Mouse (Mus musculus) cerebellum, adult 2 months (tissue): ENCODE measurements around the gene Cdk5. TPM values are rescaled to one million over a fixed set of nuclear protein-coding genes. Genes with fewer than 3 reads are reported as not detected.
A peak's percentile ranks its signal among the peaks of the same experiment; 100 is the strongest.

Experiments used
- DNase-seq, 2 experiments: peaks; one replicate each; pipeline ENCODE4 v3.0.0; 2021
- H3K27ac ChIP-seq: fragments of 200-500 bp; 2 replicates; pipeline ENCODE4 v1.5.1; 2012; ENCODE audit warnings: low read length, control low read depth, inconsistent platforms; ENCODE audit not compliant: insufficient read depth
- H3K27me3 ChIP-seq: fragments of 200-500 bp; 2 replicates; pipeline ENCODE4 v1.6.1; 2012; ENCODE audit warnings: inconsistent platforms, mild to moderate bottlenecking, low read length, moderate library complexity; ENCODE audit not compliant: control insufficient read depth, insufficient read depth
- H3K4me1 ChIP-seq: fragments of 200-500 bp; 2 replicates; pipeline ENCODE4 v1.6.1; 2011; ENCODE audit warnings: low read length; ENCODE audit not compliant: control insufficient read depth, insufficient read depth
- H3K4me3 ChIP-seq: fragments of 200-500 bp; replicated peaks from 2 replicates; pipeline ENCODE3; 2011; ENCODE audit warnings: mild to moderate bottlenecking, low read depth, low read length, control low read depth; ENCODE audit not compliant: insufficient read depth
- CTCF ChIP-seq: fragments of 200-500 bp; IDR thresholded peaks from 2 replicates; pipeline ENCODE4 v1.5.1; 2011; ENCODE audit warnings: low read depth, mild to moderate bottlenecking, control low read depth, low read length, moderate library complexity, borderline replicate concordance; ENCODE audit not compliant: insufficient read depth
- POLR2A ChIP-seq: fragments of 200-500 bp; IDR thresholded peaks from 2 replicates; pipeline ENCODE4 v1.6.1; 2011; ENCODE audit warnings: low read length, control low read depth, borderline replicate concordance; ENCODE audit not compliant: insufficient read depth
- WGBS: fragments of 180-500 bp; shearing (Covaris S2); methylation state at CpG from one replicate; pipeline ENCODE4 v1.1.7; 2018; 5-methylcytosine and 5-hydroxymethylcytosine counted together
- polyA plus RNA-seq: library from polyadenylated mRNA; depleted of rRNA; stranded (reverse); fragments of >200 nt; gene quantifications from 2 replicates; pipeline ENCODE4 v1.2.3, GENCODE M21; 2012

Cdk5 gene
- polyA plus RNA-seq, 1 experiment: 221 TPM

DNA sequence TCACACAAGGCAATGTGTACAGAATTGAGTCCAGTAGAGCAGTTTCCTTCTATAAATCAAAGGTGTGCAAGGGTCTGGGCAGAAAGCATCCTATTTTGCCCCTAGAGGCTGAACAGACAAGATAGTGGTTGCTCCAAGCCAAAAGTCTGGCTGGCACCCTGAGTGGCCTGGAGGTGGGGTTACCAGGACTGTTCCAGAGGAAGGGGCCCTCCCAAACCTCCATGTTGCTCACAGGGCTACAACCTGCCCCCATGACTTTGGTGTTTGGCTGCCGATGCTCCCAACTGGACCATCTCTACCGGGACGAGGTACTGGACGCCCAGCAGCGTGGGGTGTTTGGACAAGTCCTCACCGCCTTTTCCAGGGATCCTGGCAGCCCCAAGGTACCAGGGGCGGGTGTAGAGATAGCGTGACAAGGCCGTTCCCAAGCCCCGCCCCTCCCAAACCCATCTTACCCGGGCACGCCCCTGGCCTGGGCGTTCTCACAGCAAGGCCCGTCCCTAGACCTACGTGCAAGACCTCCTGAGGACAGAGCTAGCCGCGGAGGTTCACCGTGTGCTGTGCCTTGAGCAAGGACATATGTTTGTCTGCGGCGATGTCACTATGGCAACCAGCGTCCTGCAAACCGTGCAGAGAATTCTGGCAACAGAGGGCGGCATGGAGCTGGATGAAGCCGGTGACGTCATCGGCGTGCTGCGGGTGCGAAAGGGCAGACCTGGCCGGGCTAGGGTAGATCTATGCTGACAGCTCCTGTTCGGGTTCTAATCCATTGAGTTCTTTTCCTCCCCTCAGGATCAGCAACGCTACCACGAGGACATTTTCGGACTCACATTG, 40.1 kb downstream of the Cdk5 start:
- peaks cover 12% of the 10 kb centered on the region for H3K4me1 ChIP-seq
- H3K27ac ChIP-seq: peak overlapping the region; percentile 69
- no peaks in the 10 kb centered on the region for H3K27me3 ChIP-seq
- peak; percentile 97 to 98 for DNase-seq
- H3K4me3 ChIP-seq: peak overlapping the region; percentile 79
- under 1% methylated on average over 34 of the region's 34 CpGs for WGBS
- TF ChIP-seq POLR2A (peak; percentile 79; the same call in 1 of the 2 replicates), CTCF (peak; percentile 48; the same call in 1 of the 2 replicates)

DNA sequence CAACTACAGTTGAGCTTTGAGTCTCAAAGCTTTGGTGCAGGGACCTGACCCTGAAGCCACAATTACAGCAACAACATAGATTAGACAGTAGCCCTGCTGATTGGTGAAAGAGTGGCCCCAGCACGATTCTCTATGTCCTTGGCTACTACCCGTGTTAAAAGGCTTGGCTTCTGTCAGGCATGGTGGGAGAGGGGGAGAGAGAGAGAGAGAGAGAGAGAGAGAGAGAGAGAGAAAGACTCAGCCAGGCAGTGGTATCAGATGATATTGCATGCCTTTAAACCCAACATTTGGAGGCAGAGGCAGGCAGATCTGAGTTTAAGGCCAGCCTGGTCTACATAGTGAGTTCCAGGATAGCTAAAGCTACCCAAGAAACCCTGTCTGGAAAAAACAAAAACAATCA, 41.3 kb downstream of the Cdk5 start:
- no peak overlapping the region for H3K27ac ChIP-seq
- H3K4me1 ChIP-seq: peaks cover 7% of the 10 kb centered on the region; the same call in 1 of the 2 replicates
- no peaks in the 10 kb centered on the region for H3K27me3 ChIP-seq
- 58% methylated on average over 2 of the region's 2 CpGs for WGBS
- no peak overlapping the region for H3K4me3 ChIP-seq
- TF ChIP-seq CTCF (no peak), POLR2A (no peak)
- no peak for DNase-seq

DNA sequence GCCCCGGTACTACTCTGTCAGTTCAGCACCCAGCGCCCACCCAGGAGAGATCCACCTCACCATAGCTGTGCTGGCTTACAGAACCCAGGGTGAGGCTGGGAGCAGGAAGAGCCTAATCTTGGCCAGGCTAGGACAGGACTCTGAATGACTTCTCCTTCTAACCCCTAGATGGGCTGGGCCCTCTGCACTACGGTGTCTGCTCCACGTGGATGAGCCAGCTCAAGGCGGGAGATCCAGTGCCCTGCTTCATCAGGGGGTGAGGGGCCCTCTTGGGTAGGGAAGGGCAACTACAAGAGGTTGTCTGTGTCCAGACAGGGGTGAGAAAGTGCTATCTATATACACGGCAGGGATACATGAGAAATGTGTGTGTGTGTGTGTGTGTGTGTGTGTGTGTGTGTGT, 41.8 kb downstream of the Cdk5 start:
- Histone ChIP-seq H3K27ac (no peak overlapping the region), H3K4me3 (no peak overlapping the region)
- WGBS: 80% methylated on average over 6 of the region's 6 CpGs

DNA sequence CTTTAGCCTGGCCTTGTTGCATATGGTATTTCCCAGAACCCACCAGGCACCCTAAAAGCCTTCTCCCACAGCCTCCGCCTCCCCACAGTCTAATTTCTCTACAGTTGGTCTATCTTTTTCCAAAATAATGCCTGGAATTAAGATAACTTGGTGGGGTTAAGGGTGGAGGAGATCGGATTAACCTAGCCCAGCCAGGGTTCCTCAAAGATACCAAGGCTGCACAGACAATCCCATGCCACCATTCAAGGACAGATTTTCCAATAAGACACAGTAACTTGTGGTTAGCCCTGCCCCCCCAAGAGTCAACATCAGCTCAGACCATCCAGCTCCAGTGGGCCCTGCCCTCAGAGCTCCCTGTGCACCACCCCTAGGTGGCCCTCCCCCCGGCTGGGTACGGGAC, 42.8 kb downstream of the Cdk5 start:
- Histone ChIP-seq H3K4me1 (peaks cover 7% of the 10 kb centered on the region; the same call in 1 of the 2 replicates), H3K27ac (no peak overlapping the region), H3K4me3 (no peak overlapping the region), H3K27me3 (no peaks in the 10 kb centered on the region)
- TF ChIP-seq POLR2A (no peak), CTCF (no peak)
- WGBS: 90% methylated on average over 4 of the region's 4 CpGs
- DNase-seq: no peak

More for the DNA sequence above, 41.8 kb downstream of the Cdk5 start:
- Histone ChIP-seq H3K27me3 (no peaks in the 10 kb centered on the region), H3K4me1 (peaks cover 7% of the 10 kb centered on the region; the same call in 1 of the 2 replicates)
- TF ChIP-seq CTCF (no peak), POLR2A (no peak)
- no peak for DNase-seq

DNA sequence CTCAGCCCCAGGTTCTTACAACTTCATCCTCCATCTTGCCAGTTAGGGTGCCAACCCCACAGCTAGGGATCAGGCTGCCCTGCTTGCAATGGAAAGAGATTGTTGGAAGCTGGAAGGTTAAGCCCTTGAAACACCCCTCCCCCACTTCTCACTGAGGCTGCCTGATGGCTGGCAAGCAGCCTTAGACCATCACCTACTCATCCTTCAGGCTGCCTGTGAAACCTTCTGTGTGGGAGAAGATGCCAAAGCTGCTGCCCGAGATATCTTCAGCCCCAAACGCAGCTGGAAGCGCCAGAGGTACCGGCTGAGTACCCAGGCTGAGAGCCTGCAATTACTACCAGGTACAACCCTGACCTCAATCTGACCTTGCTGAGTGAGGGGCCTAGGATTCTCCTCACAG, 43.8 kb downstream of the Cdk5 start:
- TF ChIP-seq CTCF: no peak
- TF ChIP-seq POLR2A: no peak
- 42% methylated on average over 4 of the region's 4 CpGs for WGBS
- H3K27ac ChIP-seq: no peak overlapping the region
- no peaks in the 10 kb centered on the region for H3K27me3 ChIP-seq
- no peak for DNase-seq
- H3K4me1 ChIP-seq: peaks cover 6% of the 10 kb centered on the region; the same call in 1 of the 2 replicates
- no peak overlapping the region for H3K4me3 ChIP-seq

DNA sequence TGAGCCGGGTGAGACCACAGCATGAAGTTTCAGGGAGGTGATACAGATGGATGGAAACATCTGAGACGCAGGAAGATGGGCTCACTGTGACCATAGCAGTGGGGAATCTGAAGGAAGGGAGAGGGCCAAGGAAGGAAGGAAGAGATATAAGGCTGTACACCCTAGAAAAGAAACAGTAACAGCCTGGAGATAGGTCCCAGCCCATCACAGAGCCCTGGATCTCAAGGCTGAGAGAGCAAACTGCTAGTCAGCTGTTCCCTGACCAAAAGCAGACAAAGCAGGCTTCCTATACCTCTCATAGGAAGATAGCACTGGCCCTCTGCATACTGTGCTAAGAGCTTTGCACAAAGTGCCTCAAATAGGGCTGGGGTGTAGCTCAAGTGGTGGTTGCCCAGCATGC, 44.6 kb downstream of the Cdk5 start:
- 65% methylated on average over 2 of the region's 2 CpGs for whole genome bisulfite sequencing
- H3K4me1 ChIP-seq: 0 out of 2 replicates have a peak, but pooled peaks cover 2% of the 10 kb centered on the region
- DNase-seq: no peak
- H3K27ac ChIP-seq: no peak overlapping the region
- H3K27me3 ChIP-seq: no peaks in the 10 kb centered on the region
- no peak overlapping the region for H3K4me3 ChIP-seq
- TF ChIP-seq CTCF (no peak), POLR2A (no peak)

DNA sequence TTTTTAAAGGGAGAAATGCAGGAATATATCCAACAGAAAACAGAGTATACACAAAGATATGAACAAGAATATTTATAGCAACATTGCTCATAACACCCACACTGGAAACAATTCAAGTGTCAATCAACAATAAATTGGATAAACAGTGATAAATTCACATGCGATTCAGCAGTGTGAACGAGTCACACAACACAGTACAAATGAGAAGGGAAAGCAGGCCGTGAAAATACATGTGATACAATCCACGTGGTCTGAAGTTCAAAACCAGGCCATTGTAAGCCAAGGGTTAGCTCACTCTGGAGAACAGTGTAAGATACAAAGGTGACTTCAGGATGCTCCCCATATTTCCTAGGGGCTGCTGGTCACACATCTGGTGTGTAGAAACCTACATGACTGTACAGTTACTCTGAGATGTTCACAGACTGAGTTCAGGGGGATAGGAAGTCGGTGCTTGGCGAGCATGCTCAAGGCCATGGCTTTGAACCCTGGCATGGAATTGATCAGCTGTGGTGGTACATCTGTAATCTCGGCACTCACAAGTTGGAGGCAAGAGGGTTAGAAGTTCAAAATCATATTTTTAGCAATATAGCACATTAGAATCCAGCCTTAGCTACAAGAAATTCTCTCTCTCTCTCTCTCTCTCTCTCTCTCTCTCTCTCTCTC, 48.5 kb downstream of the Cdk5 start:
- Histone ChIP-seq H3K27me3 (no peaks in the 10 kb centered on the region), H3K27ac (no peak overlapping the region), H3K4me3 (no peak overlapping the region), H3K4me1 (no peaks in the 10 kb centered on the region; the same call in 1 of the 2 replicates)
- no peak for TF ChIP-seq CTCF
- 61% methylated on average over 7 of the region's 7 CpGs for WGBS
- no peak for DNase-seq

DNA sequence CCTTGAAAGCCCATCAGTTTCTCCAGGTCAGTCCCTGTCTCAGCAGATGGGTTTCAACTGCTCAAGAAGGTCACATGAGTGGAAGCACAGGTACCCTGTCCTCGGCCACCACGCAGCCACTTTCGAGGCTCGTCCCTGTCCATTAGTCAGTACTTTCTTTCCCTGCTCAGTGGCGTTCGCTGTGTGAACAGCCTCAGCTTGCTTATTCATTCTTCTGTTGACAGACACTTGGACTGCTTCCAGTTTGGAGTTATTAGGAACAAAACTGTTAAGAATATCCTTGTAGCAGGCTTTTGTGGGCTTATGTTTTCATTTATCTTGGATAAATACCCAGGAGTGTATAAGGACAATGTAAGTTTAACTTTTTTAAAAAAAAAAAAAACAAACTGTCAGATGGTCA, 49.1 kb downstream of the Cdk5 start:
- DNase-seq: no peak

More for the DNA sequence above, 49.1 kb downstream of the Cdk5 start:
- no peaks in the 10 kb centered on the region; the same call in 1 of the 2 replicates for H3K4me1 ChIP-seq
- H3K4me3 ChIP-seq: no peak overlapping the region
- no peaks in the 10 kb centered on the region for H3K27me3 ChIP-seq
- no peak overlapping the region for H3K27ac ChIP-seq
- 27% methylated on average over 6 of the region's 6 CpGs for WGBS
- no peak for TF ChIP-seq CTCF
